Mouse (Mus musculus): Measurements from ENCODE around the gene Mks1. TPM values are rescaled to one million over a fixed set of nuclear protein-coding genes. Genes with fewer than 3 reads are reported as not detected.

The Mks1 gene
- total RNA-seq, 2 experiments from 2014 or later = 9.1 to 12.8 TPM

GRCm38 (mm10) chr11:87875436-87875835 is 22.4 kb downstream of the Mks1 start, which contains the start of gene Epx:
Epx (minus strand) TSS chr11:87875536.
- no peak for DNase-seq

DNA sequence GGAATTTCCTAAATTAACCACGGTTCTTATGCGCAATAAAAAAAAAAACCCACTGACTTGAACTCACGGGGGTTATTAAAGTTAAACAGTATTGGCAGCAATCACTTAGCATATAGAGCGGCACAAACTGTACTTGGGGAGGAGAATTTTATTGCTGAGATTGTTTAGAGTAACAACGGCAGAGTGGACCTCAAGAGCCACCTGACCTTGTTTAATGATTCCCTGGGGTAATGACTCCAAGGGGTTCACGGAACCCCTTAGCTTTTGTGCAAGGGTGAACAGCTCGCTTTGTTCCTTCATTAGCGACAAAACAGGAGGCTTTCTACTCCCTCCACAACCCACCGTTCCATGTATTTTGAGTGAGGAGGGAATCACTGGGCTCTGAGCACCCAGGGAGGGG is 26.8 kb downstream of the Mks1 start:
- DNase-seq = no peak

DNA sequence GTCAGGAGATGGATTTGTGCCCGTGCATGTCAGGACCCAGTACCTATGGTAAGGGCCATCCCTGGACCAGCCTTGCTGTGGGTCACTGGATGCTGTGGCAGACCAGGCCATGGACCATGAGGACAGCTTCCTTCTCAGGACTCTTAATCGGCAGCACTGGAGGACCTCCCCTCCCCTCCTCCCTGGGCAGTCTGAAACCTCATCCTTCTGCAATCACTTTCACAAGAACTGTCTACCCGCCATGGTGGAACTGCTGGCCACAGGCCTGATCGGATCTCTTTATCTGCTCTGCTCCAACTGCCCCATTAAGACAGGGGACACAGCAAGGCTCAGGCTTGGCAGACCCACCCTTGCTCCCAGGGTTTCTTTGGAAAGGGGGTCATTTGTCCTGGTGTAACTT is 28.7 kb downstream of the Mks1 start:
- DNase-seq = no peak

DNA sequence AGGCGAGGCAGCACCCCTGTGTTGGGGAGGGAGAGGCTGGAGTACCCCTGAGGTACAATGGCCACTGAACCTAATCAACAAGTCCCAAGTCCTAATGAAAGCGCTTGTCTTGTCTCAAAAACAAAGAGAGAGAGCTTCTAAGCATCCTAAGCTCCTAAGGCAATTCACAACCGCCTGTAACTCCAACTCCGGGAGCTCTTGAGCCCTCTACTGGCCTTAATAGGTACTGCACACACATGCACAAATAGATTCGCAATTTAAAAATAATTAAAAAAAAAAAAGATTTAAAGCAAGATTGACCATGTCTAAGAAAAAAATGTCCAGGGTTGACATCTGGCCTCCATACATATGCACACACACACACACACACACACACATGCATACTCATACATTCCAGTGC is 30.5 kb downstream of the Mks1 start:
- no peak for DNase-seq

GRCm38 (mm10) chr11:87884856-87885255 is 31.8 kb downstream of the Mks1 start:
- DNase-seq = no peak

DNA sequence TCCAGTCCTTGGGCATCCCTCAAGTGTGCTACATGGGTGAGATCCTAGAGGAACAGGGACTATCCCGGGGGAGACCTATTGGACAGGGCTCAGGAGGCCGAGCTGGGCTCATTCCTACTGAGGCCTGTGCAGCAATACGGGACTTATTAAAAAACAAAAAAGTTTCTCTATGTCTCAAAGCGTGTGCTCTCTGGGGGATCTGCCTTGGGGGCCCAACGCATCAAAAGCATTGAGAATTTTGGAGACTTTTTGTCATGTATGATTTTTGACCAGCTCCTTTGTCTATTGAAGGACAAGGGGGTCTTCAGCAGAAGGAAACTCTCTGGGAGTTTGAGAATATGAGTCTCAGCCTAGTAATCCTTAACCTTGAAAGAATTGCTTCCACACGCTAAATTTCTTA is 39.2 kb downstream of the Mks1 start, which contains the start of gene Olfr462:
TSS of gene Olfr462 (minus strand) at position 101 of the 400 bp plus-strand sequence.
- DNase-seq = no peak

GRCm38 (mm10) chr11:87897287-87897686 is 44.3 kb downstream of the Mks1 start, which contains the start of gene Olfr463:
Olfr463 (minus strand) TSS chr11:87897387.
- DNase-seq = no peak

- DNase-seq = no peak
These were observed 51.3 kb downstream of the Mks1 start for GRCm38 (mm10) chr11:87904331-87904730.

Other genes with a start within 250 kb of the Mks1 start
- gene Hsf5, start 236.1 kb upstream of the Mks1 start, total RNA-seq (2021) = under 1 TPM; 0.12 TPM
- 1 to 10 TPM; 2.8 to 3.4 TPM for gene Rnf43, start 190.5 kb upstream of the Mks1 start, total RNA-seq (2021)
- gene Supt4a, start 115.7 kb upstream of the Mks1 start, total RNA-seq (2021) = 10 to 100 TPM; 67.8 to 77.6 TPM
- 1 to 10 TPM; 1.8 to 4.2 TPM for gene Tspoap1, start 92.7 kb upstream of the Mks1 start, total RNA-seq (2021)
- gene Mpo, start 59.6 kb upstream of the Mks1 start, total RNA-seq (2021) = 1 to 10 TPM; 4.8 to 6.2 TPM
- not detected for gene Lpo, start 24.9 kb upstream of the Mks1 start, total RNA-seq (2021)
- 1 to 10 TPM in 1 of 2 experiments, under 1 TPM in 1; 0.87 to 1.5 TPM for gene Epx, start 22.3 kb downstream of the Mks1 start, total RNA-seq (2021)
- not detected for gene Olfr462, start 39.1 kb downstream of the Mks1 start, total RNA-seq (2021)
- gene Olfr463, start 44.2 kb downstream of the Mks1 start, total RNA-seq (2021) = not detected
- gene Olfr464, start 67.8 kb downstream of the Mks1 start, total RNA-seq (2021) = not detected
- gene Dynll2, start 134.3 kb downstream of the Mks1 start, total RNA-seq (2021) = 100 to 1,000 TPM; 124 to 136 TPM
- gene Srsf1, start 194.2 kb downstream of the Mks1 start, total RNA-seq (2021) = 100 to 1,000 TPM; 198 to 256 TPM
- gene Vezf1, start 215.1 kb downstream of the Mks1 start, total RNA-seq (2021) = 10 to 100 TPM; 37.8 to 41.3 TPM
- 10 to 100 TPM; 32.4 to 43.1 TPM for gene Cuedc1, start 244.8 kb downstream of the Mks1 start, total RNA-seq (2021)